Mouse (Mus musculus) embryo, embryonic 11.5 days (tissue): ENCODE data around the gene Mettl23.
"Not testable (repeated sequence)": the region's sequence is repeated elsewhere in the genome, so short reads cannot be mapped to it uniquely, and the experiment has no call there.

Source experiments
- DNase-seq: peaks from one replicate; pipeline ENCODE4 v3.0.0-alpha.2; 2012; ENCODE audit warnings: low read depth, low spot score

Gene Mettl23

GRCm38 (mm10) chr11:116878454-116878853, 35.4 kb downstream of the Mettl23 start:
- DNase-seq = no peak

DNA sequence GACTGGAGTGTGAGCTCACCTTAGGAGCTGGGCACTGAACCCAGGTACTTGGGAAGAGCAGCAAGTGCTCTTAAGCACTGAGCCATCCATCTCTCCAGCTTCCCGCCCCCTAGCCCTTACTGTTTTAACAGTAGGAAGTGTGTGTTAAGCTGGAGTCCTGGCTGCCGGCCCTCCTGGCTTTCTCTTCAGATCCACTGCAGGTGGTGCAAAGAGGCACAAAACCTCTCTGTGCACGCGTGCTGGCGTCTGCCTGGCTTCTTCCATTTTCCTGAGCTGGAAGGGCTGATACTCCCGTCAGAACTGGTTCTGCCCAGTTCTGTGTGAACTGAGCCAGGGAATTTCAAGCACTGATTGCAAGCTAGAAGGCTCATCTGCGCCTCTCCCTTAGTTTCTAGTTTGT, 37.8 kb downstream of the Mettl23 start:
- DNase-seq = no peak

- no peak for DNase-seq
Measured at GRCm38 (mm10) chr11:116881440-116881839, 38.4 kb downstream of the Mettl23 start.

DNA sequence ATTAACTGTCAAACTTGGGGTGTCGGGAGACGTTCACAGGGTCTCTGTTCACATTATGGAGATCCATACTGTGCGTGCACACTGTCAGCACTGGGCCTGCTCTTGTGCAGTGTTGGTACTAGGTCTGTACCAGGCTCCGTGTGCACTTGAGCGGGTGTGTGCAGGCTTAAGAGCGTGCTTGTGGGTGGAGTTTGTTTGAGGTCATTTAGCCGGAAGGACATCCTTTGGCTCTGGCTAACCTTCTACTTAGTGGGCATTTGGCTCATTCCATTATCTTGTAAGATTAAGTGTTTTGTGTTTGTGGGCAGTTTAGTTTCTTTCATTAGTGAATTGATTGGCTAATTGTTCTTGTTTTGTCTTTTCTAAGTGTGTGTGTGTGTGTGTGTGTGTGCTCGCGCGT, 39.4 kb downstream of the Mettl23 start:
- no peak for DNase-seq

- no peak for DNase-seq
Measured at GRCm38 (mm10) chr11:116884061-116884460, 41.0 kb downstream of the Mettl23 start.

- DNase-seq = peak; percentile 81
Measured at GRCm38 (mm10) chr11:116885275-116886151, 42.4 kb downstream of the Mettl23 start.

DNA sequence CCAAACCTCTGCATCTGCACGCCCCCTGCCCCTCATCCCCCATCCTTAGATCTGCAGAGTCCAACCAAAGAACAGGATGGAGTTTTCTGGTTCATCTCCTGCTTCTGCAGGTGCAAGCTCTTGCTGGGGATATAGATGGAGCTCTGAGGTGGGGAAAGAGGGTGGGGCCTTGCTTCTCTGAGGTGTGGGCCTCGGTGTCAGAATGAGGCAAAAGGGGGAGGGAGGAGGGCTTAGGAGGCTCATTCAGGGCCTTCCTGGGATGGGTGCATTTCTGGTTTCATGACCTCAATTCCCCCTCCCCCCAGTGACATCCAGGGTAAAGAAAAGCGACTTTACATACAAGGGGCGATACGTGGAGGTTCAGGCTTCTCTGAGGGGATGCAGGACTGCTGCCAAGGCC, 44.1 kb downstream of the Mettl23 start:
- DNase-seq = no peak

DNA sequence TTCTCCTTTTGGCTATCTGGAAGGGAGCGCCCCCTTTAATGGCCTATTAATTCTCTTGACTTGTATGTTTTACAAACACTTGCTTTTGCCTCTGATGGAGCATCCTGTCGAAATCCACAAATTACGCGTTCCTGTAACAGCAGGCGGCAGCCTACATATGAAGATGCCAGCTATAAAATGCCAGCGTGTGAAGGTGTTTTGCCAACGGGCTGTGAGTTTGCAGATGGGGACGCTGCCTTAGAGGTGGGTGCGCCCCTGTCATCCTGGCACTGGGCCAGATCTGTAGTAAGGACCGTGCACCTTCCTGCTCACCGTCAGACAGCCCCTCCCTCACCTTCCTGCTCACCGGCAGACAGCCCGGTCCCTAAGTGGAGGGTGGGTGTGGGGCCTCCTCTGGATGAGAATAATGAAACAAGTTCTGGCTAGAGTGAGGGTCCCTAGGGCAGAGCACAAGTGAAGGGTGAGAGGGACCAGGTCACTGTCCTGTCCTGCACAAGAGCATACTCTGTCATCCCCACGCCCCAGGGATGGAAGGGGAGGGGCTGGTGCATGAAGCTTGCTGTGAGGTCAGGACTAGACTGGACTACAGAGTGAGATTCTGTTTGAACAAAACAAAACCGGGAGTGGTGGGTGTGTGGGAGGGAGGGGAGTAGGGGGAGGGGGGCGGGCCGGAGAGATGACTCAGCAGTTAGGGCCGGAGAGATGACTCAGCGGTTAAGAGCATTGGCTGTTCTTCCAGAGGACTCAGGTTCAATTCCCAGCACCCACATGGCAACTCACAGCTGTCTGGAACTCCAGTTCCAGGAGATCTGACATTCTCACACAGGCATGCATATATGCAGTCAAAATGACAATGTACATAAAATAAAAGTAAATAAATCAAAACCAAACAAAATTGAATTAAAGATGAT, 50.7 kb downstream of the Mettl23 start:
- DNase-seq = no peak

DNA sequence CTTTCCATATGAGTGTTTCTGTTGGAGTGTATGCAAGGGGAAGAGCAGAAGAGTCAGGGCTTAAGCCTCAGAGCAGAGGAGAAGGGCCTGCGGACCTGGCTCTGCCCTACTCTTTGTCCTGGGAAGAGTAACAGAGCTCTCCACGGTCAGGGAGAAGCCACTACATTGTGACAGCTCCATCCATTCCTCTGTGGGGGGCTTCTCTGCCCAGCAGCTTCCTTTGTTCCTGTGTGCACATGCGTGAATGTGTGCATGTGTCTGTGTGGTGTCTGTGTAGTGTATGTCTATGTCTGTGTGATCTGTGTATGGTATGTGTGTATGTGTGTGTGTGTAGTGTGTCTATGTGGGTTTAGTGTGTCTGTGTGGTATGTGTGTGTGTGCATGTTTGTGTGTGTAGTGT, 52.3 kb downstream of the Mettl23 start:
- no peak for DNase-seq

DNA sequence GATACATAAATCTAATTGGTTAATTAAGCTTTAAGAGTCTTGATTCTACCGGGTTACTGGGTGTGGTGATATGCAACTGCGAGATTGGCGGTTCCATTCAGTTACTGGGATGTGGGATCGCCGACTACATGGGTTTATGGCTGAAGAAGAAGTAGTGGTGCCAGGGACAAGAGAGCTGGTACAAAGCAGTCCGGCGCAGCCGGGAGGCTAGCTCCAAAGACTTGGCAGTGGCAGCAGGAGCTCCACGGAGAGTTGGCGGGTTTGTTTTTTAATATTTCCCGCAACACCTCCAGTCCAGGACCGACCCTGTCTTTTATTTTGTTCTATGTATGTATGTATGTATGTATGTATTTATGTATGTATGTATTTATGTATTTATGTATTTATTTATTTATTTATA, 56.2 kb downstream of the Mettl23 start:
- no peak for DNase-seq

DNA sequence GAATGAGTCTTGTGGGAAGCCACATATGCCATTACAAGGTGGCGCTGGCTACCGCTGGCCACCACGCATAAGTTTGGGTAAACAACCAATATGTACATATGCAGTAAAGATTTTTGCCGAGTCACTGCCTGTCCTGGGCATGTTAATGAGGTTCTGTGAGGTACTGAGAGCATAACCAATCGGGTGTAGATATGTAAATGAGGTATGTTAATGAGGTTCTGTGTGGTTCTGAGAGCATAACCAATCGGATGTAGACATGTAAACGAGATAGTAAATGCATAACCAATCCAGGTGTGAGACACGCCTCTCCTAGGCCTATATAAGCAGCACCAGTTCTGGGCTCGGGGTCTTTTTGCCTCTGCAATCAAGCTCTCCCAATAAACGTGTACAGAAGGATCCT, 59.5 kb downstream of the Mettl23 start:
- not testable (repeated sequence) for DNase-seq
